Mouse (Mus musculus): ENCODE measurements around the gene Trmt13. TPM values are rescaled to one million over a fixed set of nuclear protein-coding genes. Genes with fewer than 3 reads are reported as not detected.

The Trmt13 gene
- total and polyA plus RNA-seq, 3 experiments, result 9.9 to 20.9 (median 11.1) TPM

DNA sequence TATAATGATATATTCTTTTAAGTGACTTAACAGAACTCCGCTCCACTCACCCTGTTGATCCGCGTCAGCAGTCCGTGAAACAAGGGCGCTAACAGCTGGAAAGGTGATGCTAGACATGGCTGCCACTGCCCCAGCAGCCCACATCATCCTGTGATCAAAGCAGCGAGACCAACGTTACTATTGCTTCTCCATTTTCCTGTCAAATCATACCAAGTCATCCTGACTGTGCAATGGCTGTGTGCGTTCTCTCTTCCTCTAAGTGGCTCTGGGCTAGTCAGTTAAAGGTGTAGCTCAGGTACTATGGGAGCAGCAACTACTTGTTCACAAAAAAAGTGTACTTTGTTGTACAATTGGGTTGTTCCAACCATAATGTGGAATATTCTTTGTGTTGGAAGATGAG is 20.5 kb upstream of the Trmt13 start:
- Histone ChIP-seq H3K27ac (ENCODE audit: insufficient read depth, low read depth) (no peak overlapping the region), H3K9me3 (replicated peaks; ENCODE audit: low read length) (no peaks in the 10 kb centered on the region), H3K4me1 (ENCODE audit: control insufficient read depth in 1 of 2, insufficient read depth in 2 of 2) (peaks cover 0 to 4% of the 10 kb centered on the region in 2 experiments; a peak in 1 of 4 replicates), H3K4me3 (replicated peaks in 1 of 3; ENCODE audit: low read depth in 2 of 3, low read length in 2 of 3, poor library complexity in 1 of 3) (no peak overlapping the region), H3K79me2 (replicated peaks; ENCODE audit: control insufficient read depth, extremely low read depth, insufficient read depth, poor library complexity, severe bottlenecking) (no peaks in the 10 kb centered on the region; the same call in 1 of the 2 replicates), H3K36me3 (replicated peaks in 1 of 2; ENCODE audit: control insufficient read depth in 1 of 2, insufficient read depth in 1 of 2, low read length in 1 of 2) (peaks cover 52 to 94% of the 10 kb centered on the region in 2 experiments), H3K4me2 (ENCODE audit: insufficient read depth, low read depth, poor library complexity, severe bottlenecking) (no peak overlapping the region), H3K9ac (ENCODE audit: insufficient read depth, low read depth) (no peak overlapping the region), H3K27me3 (replicated peaks) (no peaks in the 10 kb centered on the region)
- no peak for DNase-seq (ENCODE audit: extremely low read depth)
- in situ Hi-C loops (cut with MboI; ENCODE audit: low pct_ligation_motif_present, low pct_unique_long_range_greater_than_20kb, low sequenced_read_pairs) (no loop called here), dilution Hi-C loops (cut with MboI; ENCODE audit: extremely low pct_ligation_motif_present, extremely low pct_unique_long_range_greater_than_20kb, low sequenced_read_pairs) (no loop called here)
- TF ChIP-seq EP300 (IDR thresholded peaks at IDR 0.05; ENCODE audit: low read length), result no peak

- H3K4me2 ChIP-seq (ENCODE audit: insufficient read depth, low read depth, poor library complexity, severe bottlenecking), result no peak overlapping the region
- H3K27me3 ChIP-seq (replicated peaks), result no peaks in the 10 kb centered on the region
- H3K4me3 ChIP-seq (replicated peaks in 1 of 3; ENCODE audit: low read depth in 2 of 3, low read length in 2 of 3, poor library complexity in 1 of 3), result no peak overlapping the region
- H3K79me2 ChIP-seq (replicated peaks; ENCODE audit: control insufficient read depth, extremely low read depth, insufficient read depth, poor library complexity, severe bottlenecking), result no peaks in the 10 kb centered on the region; the same call in 1 of the 2 replicates
- in situ Hi-C loops (cut with MboI; ENCODE audit: low pct_ligation_motif_present, low pct_unique_long_range_greater_than_20kb, low sequenced_read_pairs) (no loop called here), dilution Hi-C loops (cut with MboI; ENCODE audit: extremely low pct_ligation_motif_present, extremely low pct_unique_long_range_greater_than_20kb, low sequenced_read_pairs) (no loop called here)
- H3K4me1 ChIP-seq (ENCODE audit: control insufficient read depth in 1 of 2, insufficient read depth in 2 of 2), result peaks cover 0 to 4% of the 10 kb centered on the region in 2 experiments; a peak in 1 of 4 replicates
- TF ChIP-seq IRF4 (IDR thresholded peaks at IDR 0.05; ENCODE audit: low read depth, low read length) (no peak), MXI1 (IDR thresholded peaks at IDR 0.05; ENCODE audit: low read depth, low read length) (no peak), POLR2AphosphoS2 (IDR thresholded peaks at IDR 0.05; ENCODE audit: low read depth, low read length) (no peak), JUND (conservative IDR thresholded peaks at IDR 0.05; ENCODE audit: low read depth, low read length) (no peak), ELF1 (IDR thresholded peaks at IDR 0.05; ENCODE audit: low read depth, low read length) (no peak), KAT2A (IDR thresholded peaks at IDR 0.05; ENCODE audit: insufficient replicate concordance, low read length) (no peak), BHLHE40 (IDR thresholded peaks at IDR 0.05; ENCODE audit: low read depth, low read length) (no peak), HCFC1 (IDR thresholded peaks at IDR 0.05; ENCODE audit: low read depth, low read length) (no peak)
- peaks cover 46 to 88% of the 10 kb centered on the region in 2 experiments for H3K36me3 ChIP-seq (replicated peaks in 1 of 2; ENCODE audit: control insufficient read depth in 1 of 2, insufficient read depth in 1 of 2, low read length in 1 of 2)
- no peaks in the 10 kb centered on the region for H3K9me3 ChIP-seq (replicated peaks; ENCODE audit: low read length)
- DNase-seq (ENCODE audit: extremely low read depth), result no peak
- no peak overlapping the region for H3K27ac ChIP-seq (ENCODE audit: insufficient read depth, low read depth)
- no peak overlapping the region for H3K9ac ChIP-seq (ENCODE audit: insufficient read depth, low read depth)
Observed at GRCm38 (mm10) chr3:116634091-116634490, 19.7 kb upstream of the Trmt13 start.

DNA sequence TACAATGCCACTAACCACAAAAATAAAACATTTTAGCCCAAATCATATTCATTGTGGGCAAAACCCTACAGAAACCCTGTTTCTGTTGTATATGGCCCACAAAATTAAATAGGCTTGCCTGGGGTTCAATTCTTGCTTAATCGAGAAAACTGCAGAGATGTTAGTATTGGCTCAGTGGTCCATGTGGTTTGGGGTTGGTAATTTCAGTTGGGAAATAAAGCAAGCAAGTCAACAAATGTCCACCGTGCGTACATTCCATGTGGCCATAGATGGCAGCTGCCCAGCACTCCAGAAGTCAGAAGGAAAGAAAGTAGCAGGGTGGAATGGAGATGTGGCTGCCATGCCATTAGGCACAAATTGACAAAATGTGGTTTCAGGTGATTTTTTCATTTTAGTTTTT is 18.6 kb upstream of the Trmt13 start:
- DNase-seq (ENCODE audit: extremely low read depth), result no peak
- no peaks in the 10 kb centered on the region; the same call in 1 of the 2 replicates for H3K79me2 ChIP-seq (replicated peaks; ENCODE audit: control insufficient read depth, extremely low read depth, insufficient read depth, poor library complexity, severe bottlenecking)
- no peaks in the 10 kb centered on the region for H3K27me3 ChIP-seq (replicated peaks)
- in situ Hi-C loops (cut with MboI; ENCODE audit: low pct_ligation_motif_present, low pct_unique_long_range_greater_than_20kb, low sequenced_read_pairs) (no loop called here), dilution Hi-C loops (cut with MboI; ENCODE audit: extremely low pct_ligation_motif_present, extremely low pct_unique_long_range_greater_than_20kb, low sequenced_read_pairs) (no loop called here)
- no peak overlapping the region for H3K4me2 ChIP-seq (ENCODE audit: insufficient read depth, low read depth, poor library complexity, severe bottlenecking)
- no peak overlapping the region for H3K4me3 ChIP-seq (replicated peaks in 1 of 3; ENCODE audit: low read depth in 2 of 3, low read length in 2 of 3, poor library complexity in 1 of 3)
- H3K4me1 ChIP-seq (ENCODE audit: control insufficient read depth in 1 of 2, insufficient read depth in 2 of 2), result peaks cover 0 to 4% of the 10 kb centered on the region in 2 experiments; a peak in 1 of 4 replicates
- no peak overlapping the region for H3K27ac ChIP-seq (ENCODE audit: insufficient read depth, low read depth)
- peaks cover 42 to 84% of the 10 kb centered on the region in 2 experiments for H3K36me3 ChIP-seq (replicated peaks in 1 of 2; ENCODE audit: control insufficient read depth in 1 of 2, insufficient read depth in 1 of 2, low read length in 1 of 2)
- H3K9ac ChIP-seq (ENCODE audit: insufficient read depth, low read depth), result no peak overlapping the region
- TF ChIP-seq TCF12 (IDR thresholded peaks at IDR 0.05; ENCODE audit: low read depth, low read length) (no peak), ETS1 (conservative IDR thresholded peaks at IDR 0.05; ENCODE audit: low read depth, low read length) (no peak), JUND (conservative IDR thresholded peaks at IDR 0.05; ENCODE audit: low read depth, low read length) (no peak), USF1 (IDR thresholded peaks at IDR 0.05; ENCODE audit: low read depth, low read length) (no peak), KAT2A (IDR thresholded peaks at IDR 0.05; ENCODE audit: insufficient replicate concordance, low read length) (no peak), CTCF (conservative IDR thresholded peaks at IDR 0.05 in 1 of 2, IDR thresholded peaks at IDR 0.05 in 1 of 2; ENCODE audit: low read depth in 2 of 2, low read length in 2 of 2) (no peak), JUN (IDR thresholded peaks at IDR 0.05; ENCODE audit: insufficient read depth, low read depth, low read length) (no peak), SMC3 (IDR thresholded peaks at IDR 0.05; ENCODE audit: low read depth, low read length) (no peak), GABPA (IDR thresholded peaks at IDR 0.05; ENCODE audit: insufficient replicate concordance, low read depth, low read length) (no peak), EP300 (IDR thresholded peaks at IDR 0.05; ENCODE audit: low read length) (no peak), CHD2 (IDR thresholded peaks at IDR 0.05; ENCODE audit: low read length) (no peak), ZC3H11A (IDR thresholded peaks at IDR 0.05; ENCODE audit: low read depth, low read length) (no peak), MAZ (IDR thresholded peaks at IDR 0.05; ENCODE audit: low read depth, low read length) (no peak)
- H3K9me3 ChIP-seq (replicated peaks; ENCODE audit: low read length), result no peaks in the 10 kb centered on the region

All from CH12.LX (cell line).